Mouse (Mus musculus): ENCODE results near the gene Pex6. TPM values are rescaled to one million over a fixed set of nuclear protein-coding genes. Genes with fewer than 3 reads are reported as not detected.

Gene Pex6
- total RNA-seq, 1 experiment, result 17.8 TPM

- H3K36me3 ChIP-seq (ENCODE audit: control insufficient read depth, insufficient read depth, low read length, poor library complexity, severe bottlenecking), result peaks cover 16% of the 10 kb centered on the region; the same call in 1 of the 2 replicates
Observed at GRCm38 (mm10) chr17:46747806-46748205, 36.5 kb downstream of the Pex6 start.

GRCm38 (mm10) chr17:46749282-46749681, 38.0 kb downstream of the Pex6 start:
- no peak for TF ChIP-seq HCFC1 (IDR thresholded peaks at IDR 0.05; ENCODE audit: borderline replicate concordance, insufficient read depth, low read length)
- in situ Hi-C loops (cut with MboI; ENCODE audit: low sequenced_read_pairs in 2 of 2, unreplicated experiment in 2 of 2), result no loop called here
- peaks cover 0 to 3% of the 10 kb centered on the region in 2 experiments; a peak in 1 of 4 replicates for H3K4me1 ChIP-seq (ENCODE audit: control insufficient read depth in 2 of 2, insufficient read depth in 2 of 2, low read length in 2 of 2, poor library complexity in 1 of 2)
- H3K27ac ChIP-seq (ENCODE audit: insufficient read depth, low read depth, low read length, poor library complexity, severe bottlenecking), result 0 out of 2 replicates have a peak overlapping the region, but pooled peaks have one; percentile 37
- H3K36me3 ChIP-seq (ENCODE audit: control insufficient read depth, insufficient read depth, low read length, poor library complexity, severe bottlenecking), result peaks cover 7% of the 10 kb centered on the region; the same call in 1 of the 2 replicates
- H3K4me3 ChIP-seq (ENCODE audit: insufficient read depth in 1 of 2, low read depth in 1 of 2, low read length in 2 of 2, poor library complexity in 1 of 2, severe bottlenecking in 1 of 2), result no peak overlapping the region
- DNase-seq (ENCODE audit: low read depth, low spot score), result no peak
- 0 out of 2 replicates have a peak overlapping the region, but pooled peaks have one; percentile 29 for H3K9ac ChIP-seq (ENCODE audit: insufficient read depth, low read depth, low read length, poor library complexity, severe bottlenecking)
- H3K9me3 ChIP-seq (ENCODE audit: control insufficient read depth, insufficient read depth, low read depth, low read length), result no peaks in the 10 kb centered on the region

More at GRCm38 (mm10) chr17:46747806-46748205, 36.5 kb downstream of the Pex6 start:
- no peak for TF ChIP-seq HCFC1 (IDR thresholded peaks at IDR 0.05; ENCODE audit: borderline replicate concordance, insufficient read depth, low read length)
- no peak for TF ChIP-seq MAFK (IDR thresholded peaks at IDR 0.05; ENCODE audit: insufficient read depth, low read depth, low read length)
- no peak for TF ChIP-seq ZC3H11A (IDR thresholded peaks at IDR 0.05; ENCODE audit: borderline replicate concordance, low read depth, low read length)
- no peak for TF ChIP-seq CHD2 (IDR thresholded peaks at IDR 0.05; ENCODE audit: low read depth, low read length)
- no peak for TF ChIP-seq ZNF384 (IDR thresholded peaks at IDR 0.05; ENCODE audit: low read depth, low read length)
- in situ Hi-C loops (cut with MboI; ENCODE audit: low sequenced_read_pairs in 2 of 2, unreplicated experiment in 2 of 2), result no loop called here
- Histone ChIP-seq H3K9ac (ENCODE audit: insufficient read depth, low read depth, low read length, poor library complexity, severe bottlenecking) (no peak overlapping the region), H3K9me3 (ENCODE audit: control insufficient read depth, insufficient read depth, low read depth, low read length) (no peaks in the 10 kb centered on the region), H3K27ac (ENCODE audit: insufficient read depth, low read depth, low read length, poor library complexity, severe bottlenecking) (no peak overlapping the region), H3K4me3 (ENCODE audit: insufficient read depth in 1 of 2, low read depth in 1 of 2, low read length in 2 of 2, poor library complexity in 1 of 2, severe bottlenecking in 1 of 2) (no peak overlapping the region), H3K4me1 (ENCODE audit: control insufficient read depth in 2 of 2, insufficient read depth in 2 of 2, low read length in 2 of 2, poor library complexity in 1 of 2) (peaks cover 0 to 3% of the 10 kb centered on the region in 2 experiments; a peak in 1 of 4 replicates)
- no peak for DNase-seq (ENCODE audit: low read depth, low spot score)

DNA sequence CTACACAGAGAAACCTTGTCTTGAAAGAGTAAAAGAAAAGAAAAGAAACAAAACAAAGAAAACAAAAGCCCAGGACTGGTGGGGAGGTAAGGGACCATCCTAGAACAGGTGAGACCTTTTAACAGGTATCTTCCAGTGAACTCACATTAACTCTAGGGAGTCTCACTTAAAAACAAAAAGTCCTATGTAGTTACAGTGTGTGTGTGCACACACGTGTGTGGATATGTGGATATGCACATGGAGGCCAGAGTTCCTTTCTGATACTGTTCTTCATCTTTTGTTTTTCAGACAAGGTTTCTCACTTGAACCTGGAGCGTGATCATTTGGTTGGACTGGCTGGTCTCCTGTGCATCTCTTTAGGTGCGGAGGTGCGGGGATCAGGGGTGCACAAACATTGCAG, 39.3 kb downstream of the Pex6 start:
- H3K36me3 ChIP-seq (ENCODE audit: control insufficient read depth, insufficient read depth, low read length, poor library complexity, severe bottlenecking), result peaks cover 3% of the 10 kb centered on the region; the same call in 1 of the 2 replicates
- no peak overlapping the region for H3K27ac ChIP-seq (ENCODE audit: insufficient read depth, low read depth, low read length, poor library complexity, severe bottlenecking)
- TF ChIP-seq ZNF384 (IDR thresholded peaks at IDR 0.05; ENCODE audit: low read depth, low read length) (no peak), MAFK (IDR thresholded peaks at IDR 0.05; ENCODE audit: insufficient read depth, low read depth, low read length) (no peak), ZC3H11A (IDR thresholded peaks at IDR 0.05; ENCODE audit: borderline replicate concordance, low read depth, low read length) (no peak)
- H3K9ac ChIP-seq (ENCODE audit: insufficient read depth, low read depth, low read length, poor library complexity, severe bottlenecking), result peak overlapping the region; percentile 87; the same call in 1 of the 2 replicates
- no peaks in the 10 kb centered on the region for H3K9me3 ChIP-seq (ENCODE audit: control insufficient read depth, insufficient read depth, low read depth, low read length)
- no peak for DNase-seq (ENCODE audit: low read depth, low spot score)
- H3K4me3 ChIP-seq (ENCODE audit: insufficient read depth in 1 of 2, low read depth in 1 of 2, low read length in 2 of 2, poor library complexity in 1 of 2, severe bottlenecking in 1 of 2), result peak overlapping the region; percentile 76 to 91; a peak in 3 of 4 replicates
- in situ Hi-C loops (cut with MboI; ENCODE audit: low sequenced_read_pairs in 2 of 2, unreplicated experiment in 2 of 2), result no loop called here
- peaks cover 0 to 3% of the 10 kb centered on the region in 2 experiments; a peak in 1 of 4 replicates for H3K4me1 ChIP-seq (ENCODE audit: control insufficient read depth in 2 of 2, insufficient read depth in 2 of 2, low read length in 2 of 2, poor library complexity in 1 of 2)

DNA sequence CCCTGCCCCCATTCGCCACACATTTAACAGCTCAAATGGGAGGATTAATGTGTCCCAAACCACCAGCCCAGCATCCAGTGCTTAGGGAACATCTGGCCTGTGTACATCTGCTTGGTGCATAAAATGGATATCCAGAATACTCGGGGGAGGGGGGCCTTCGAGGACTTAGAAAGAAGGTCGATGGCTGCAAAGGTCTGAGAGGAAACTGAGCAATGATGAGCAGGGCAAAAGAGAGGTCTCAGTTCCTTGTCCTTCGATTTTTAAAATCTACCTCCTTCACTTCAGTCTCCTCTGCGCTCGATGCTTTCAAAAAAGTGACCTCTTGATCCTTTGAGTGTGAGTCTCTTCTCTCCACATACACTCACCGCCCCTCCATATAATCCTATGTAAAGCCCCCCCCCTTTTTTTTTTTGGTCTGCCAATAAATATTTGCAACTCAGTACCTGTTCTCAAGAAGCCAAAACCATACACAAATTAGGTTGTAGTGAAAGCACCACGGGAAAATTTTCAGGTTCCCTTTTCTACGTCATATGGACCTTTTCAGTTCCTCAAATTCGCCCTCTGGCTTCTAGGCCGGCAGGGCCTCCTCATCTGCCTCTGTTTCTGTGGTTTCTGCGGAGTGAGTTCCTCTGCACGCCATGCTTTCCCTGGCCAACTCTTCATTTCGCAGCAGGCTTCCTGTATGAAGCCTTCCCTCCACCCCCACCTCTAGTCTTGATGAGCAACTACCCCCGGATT, 40.0 kb downstream of the Pex6 start:
- Histone ChIP-seq H3K9ac (ENCODE audit: insufficient read depth, low read depth, low read length, poor library complexity, severe bottlenecking) (peak overlapping the region; percentile 87), H3K27ac (ENCODE audit: insufficient read depth, low read depth, low read length, poor library complexity, severe bottlenecking) (peak overlapping the region; percentile 88; the same call in 1 of the 2 replicates), H3K4me1 (ENCODE audit: control insufficient read depth in 2 of 2, insufficient read depth in 2 of 2, low read length in 2 of 2, poor library complexity in 1 of 2) (peaks cover 0 to 3% of the 10 kb centered on the region in 2 experiments; a peak in 1 of 4 replicates), H3K4me3 (ENCODE audit: insufficient read depth in 1 of 2, low read depth in 1 of 2, low read length in 2 of 2, poor library complexity in 1 of 2, severe bottlenecking in 1 of 2) (peak overlapping the region; percentile 76 to 91), H3K9me3 (ENCODE audit: control insufficient read depth, insufficient read depth, low read depth, low read length) (no peaks in the 10 kb centered on the region), H3K36me3 (ENCODE audit: control insufficient read depth, insufficient read depth, low read length, poor library complexity, severe bottlenecking) (peaks cover 3% of the 10 kb centered on the region; the same call in 1 of the 2 replicates)
- in situ Hi-C loops (cut with MboI; ENCODE audit: low sequenced_read_pairs in 2 of 2, unreplicated experiment in 2 of 2), result no loop called here
- no peak for DNase-seq (ENCODE audit: low read depth, low spot score)
- TF ChIP-seq CHD2 (IDR thresholded peaks at IDR 0.05; ENCODE audit: low read depth, low read length), result no peak
- TF ChIP-seq MAFK (IDR thresholded peaks at IDR 0.05; ENCODE audit: insufficient read depth, low read depth, low read length), result no peak
- no peak for TF ChIP-seq ZNF384 (IDR thresholded peaks at IDR 0.05; ENCODE audit: low read depth, low read length)
- TF ChIP-seq HCFC1 (IDR thresholded peaks at IDR 0.05; ENCODE audit: borderline replicate concordance, insufficient read depth, low read length), result no peak
- TF ChIP-seq ZC3H11A (IDR thresholded peaks at IDR 0.05; ENCODE audit: borderline replicate concordance, low read depth, low read length), result no peak

All from ES-E14 (cell line).